12 mouse cellular contexts compared by ENCODE assay signal in genomic region chr15:78402423-78402822, GRCm38 (mm10). TPM values are rescaled to one million over a fixed set of nuclear protein-coding genes. Genes with fewer than 3 reads are reported as not detected.
DNase-seq lines count a peak whose midpoint lies in the region; ATAC-seq and TF ChIP-seq lines count a peak whose summit lies in the region.
"Had no signal": no experiment of that assay in that cellular context is flagged by ENCODE, and none has a peak within 500 bp of the region (broad histone marks: within the 10 kb centered on the region; RNA-seq: fewer than 3 reads in every experiment).

No protein-coding gene starts in this region.

- H3K9ac ChIP-seq in hindbrain, postnatal 0 days (replicated peaks; ENCODE audit: low read length): peak overlapping the region; percentile 24; the same call in 1 of the 2 replicates
- H3K9ac ChIP-seq in embryonic facial prominence, embryonic 15.5 days: no peak overlapping the region

- 55% methylated on average over 7 of the region's 7 CpGs for WGBS in hindbrain, postnatal 0 days
- 82% methylated on average over 7 of the region's 7 CpGs for WGBS in hindbrain, embryonic 10.5 days
- 50% methylated on average over 7 of the region's 7 CpGs for WGBS in embryonic facial prominence, embryonic 15.5 days

- peak overlapping the region; percentile 88 for H3K27ac ChIP-seq in hindbrain, postnatal 0 days
- no peak overlapping the region for H3K27ac ChIP-seq in hindbrain, embryonic 10.5 days
- peak overlapping the region; percentile 55 for H3K27ac ChIP-seq in embryonic facial prominence, embryonic 15.5 days (replicated peaks)

- ATAC-seq in hindbrain, postnatal 0 days: no peak
- no peak for ATAC-seq in embryonic facial prominence, embryonic 15.5 days (ENCODE audit: insufficient number of reproducible peaks, low FRiP score, low TSS enrichment, low read depth)

- no peaks in the 10 kb centered on the region for H3K36me3 ChIP-seq in hindbrain, postnatal 0 days (ENCODE audit: insufficient read depth, low read length)
- H3K36me3 ChIP-seq in hindbrain, embryonic 10.5 days: no peaks in the 10 kb centered on the region
- no peaks in the 10 kb centered on the region for H3K36me3 ChIP-seq in embryonic facial prominence, embryonic 15.5 days
- H3K36me3 ChIP-seq: forebrain, embryonic 10.5 days; G1E had no signal

- H3K4me1 ChIP-seq in hindbrain, postnatal 0 days (ENCODE audit: insufficient read depth, low read length): peaks cover 24% of the 10 kb centered on the region; the same call in 1 of the 2 replicates
- H3K4me1 ChIP-seq in hindbrain, embryonic 10.5 days (replicated peaks): peaks cover 52% of the 10 kb centered on the region
- peaks cover 43% of the 10 kb centered on the region for H3K4me1 ChIP-seq in embryonic facial prominence, embryonic 15.5 days

- TF ChIP-seq CTCF in hindbrain, postnatal 0 days (IDR thresholded peaks at IDR 0.05; ENCODE audit: low read depth): no peak

- H3K4me2 ChIP-seq in hindbrain, postnatal 0 days (ENCODE audit: low read depth, low read length): 0 out of 2 replicates have a peak overlapping the region, but pooled peaks have one; percentile 87
- no peak overlapping the region for H3K4me2 ChIP-seq in embryonic facial prominence, embryonic 15.5 days (replicated peaks)

- H3K9me3 ChIP-seq in hindbrain, postnatal 0 days (ENCODE audit: low read length): no peaks in the 10 kb centered on the region
- H3K9me3 ChIP-seq in hindbrain, embryonic 10.5 days: no peaks in the 10 kb centered on the region
- H3K9me3 ChIP-seq in embryonic facial prominence, embryonic 15.5 days (replicated peaks): no peaks in the 10 kb centered on the region
- H3K9me3 ChIP-seq: forebrain, embryonic 10.5 days; G1E had no signal

- no peak for DNase-seq in hindbrain, postnatal 0 days (ENCODE audit: low spot score)
- no peak for DNase-seq in hindbrain, embryonic 10.5 days (ENCODE audit: low spot score)
- peak; percentile 64 to 81 for DNase-seq in kidney, postnatal 36 days
- peak; percentile 93 for DNase-seq in lung, postnatal 36 days
- DNase-seq in layer of hippocampus, adult 9-11 months: no peak
- no peak for DNase-seq in adipocyte (ENCODE audit: low spot score)
- no peak for DNase-seq in embryo, embryonic 10.5 days (ENCODE audit: low spot score)

- H3K4me3 ChIP-seq in hindbrain, postnatal 0 days (ENCODE audit: low read length): no peak overlapping the region
- no peak overlapping the region for H3K4me3 ChIP-seq in hindbrain, embryonic 10.5 days
- H3K4me3 ChIP-seq in embryonic facial prominence, embryonic 15.5 days (replicated peaks): no peak overlapping the region
- H3K4me3 ChIP-seq: forebrain, embryonic 10.5 days had no signal

- H3K27me3 ChIP-seq in hindbrain, postnatal 0 days (ENCODE audit: insufficient read depth, low read length): no peaks in the 10 kb centered on the region
- H3K27me3 ChIP-seq in hindbrain, embryonic 10.5 days (ENCODE audit: insufficient read depth, poor library complexity, severe bottlenecking): peaks cover 14% of the 10 kb centered on the region
- H3K27me3 ChIP-seq in embryonic facial prominence, embryonic 15.5 days: no peaks in the 10 kb centered on the region

RNA-seq across cellular contexts. Expression of gene Tst, which starts 3.3 kb away (rescaled TPM):
- total RNA-seq in hindbrain, postnatal 0 days (2014; rRNA removed): 75.1 and 79.9 TPM in 2 replicates
- polyA plus RNA-seq in hindbrain, postnatal 0 days (2015; fragmentation: Nextera tagmentation; extraction: Ambion mirVana): 64.4 and 67.0 TPM in 2 replicates
- polyA plus RNA-seq in hindbrain, embryonic 10.5 days (2016; fragmentation: Nextera tagmentation; extraction: Ambion mirVana): 7.7 and 10.9 TPM in 2 replicates
- polyA plus RNA-seq in embryonic facial prominence, embryonic 15.5 days (2015; fragmentation: Nextera tagmentation; extraction: Ambion mirVana): 49.1 and 68.9 TPM in 2 replicates

RNA-seq across cellular contexts. Expression of gene Mpst, which starts 3.8 kb away (rescaled TPM):
- 95.4 and 114 TPM in 2 replicates for total RNA-seq in hindbrain, postnatal 0 days (2014; rRNA removed)
- 3.7 and 5.3 TPM in 2 replicates for polyA plus RNA-seq in hindbrain, postnatal 0 days (2015; fragmentation: Nextera tagmentation; extraction: Ambion mirVana)
- 1.4 and 1.5 TPM in 2 replicates for polyA plus RNA-seq in hindbrain, embryonic 10.5 days (2016; fragmentation: Nextera tagmentation; extraction: Ambion mirVana)
- 2.8 and 4.1 TPM in 2 replicates for polyA plus RNA-seq in embryonic facial prominence, embryonic 15.5 days (2015; fragmentation: Nextera tagmentation; extraction: Ambion mirVana)

RNA-seq across cellular contexts. Expression of gene Tex33, which starts 6.7 kb away (rescaled TPM):
- total RNA-seq in hindbrain, postnatal 0 days (2014; rRNA removed): not detected in 2 replicates
- not detected in 2 replicates for polyA plus RNA-seq in hindbrain, postnatal 0 days (2015; fragmentation: Nextera tagmentation; extraction: Ambion mirVana)
- polyA plus RNA-seq in hindbrain, embryonic 10.5 days (2016; fragmentation: Nextera tagmentation; extraction: Ambion mirVana): not detected in 2 replicates
- polyA plus RNA-seq in embryonic facial prominence, embryonic 15.5 days (2015; fragmentation: Nextera tagmentation; extraction: Ambion mirVana): 0.83 TPM in 1 of 2 replicates, not detected in the other
- total RNA-seq: layer of hippocampus, adult 8-10 months; midbrain, postnatal 0 days had no signal
- polyA plus RNA-seq: forebrain, embryonic 10.5 days; G1E had no signal

RNA-seq across cellular contexts. Expression of gene Kctd17, which starts 25.9 kb away (rescaled TPM):
- 144 and 155 TPM in 2 replicates for total RNA-seq in hindbrain, postnatal 0 days (2014; rRNA removed)
- polyA plus RNA-seq in hindbrain, postnatal 0 days (2015; fragmentation: Nextera tagmentation; extraction: Ambion mirVana): 144 and 161 TPM in 2 replicates
- 66.4 and 73.5 TPM in 2 replicates for polyA plus RNA-seq in hindbrain, embryonic 10.5 days (2016; fragmentation: Nextera tagmentation; extraction: Ambion mirVana)
- 59.0 and 62.5 TPM in 2 replicates for polyA plus RNA-seq in embryonic facial prominence, embryonic 15.5 days (2015; fragmentation: Nextera tagmentation; extraction: Ambion mirVana)

Comparison
In these comparisons a context has a peak if more than half of its experiments do, and no peak if none do; other contexts are left out.
1. DNase-seq: peak in kidney, postnatal 36 days (2 of 2) and lung, postnatal 36 days (single experiment); none in hindbrain, postnatal 0 days (single experiment), hindbrain, embryonic 10.5 days (single experiment), layer of hippocampus, adult 9-11 months (single experiment), adipocyte (single experiment) and embryo, embryonic 10.5 days (single experiment).